Mouse (Mus musculus) layer of hippocampus, postnatal 14 days (tissue): ENCODE results near the gene Rph3a. TPM values are rescaled to one million over a fixed set of nuclear protein-coding genes. Genes with fewer than 3 reads are reported as not detected.
"Not testable (repeated sequence)": the region's sequence is repeated elsewhere in the genome, so short reads cannot be mapped to it uniquely, and the experiment has no call there.

Source experiments
- DNase-seq, 2 experiments: peaks; one replicate each; pipeline ENCODE4 v3.0.0; 2021 to 2022; ENCODE audit warnings: low spot score in 2 of 2, mixed read lengths in 1 of 2
- total RNA-seq, 2 experiments: library from RNA; stranded (reverse); gene quantifications; 2 replicates each; pipeline ENCODE4 v1.2.3; 2021

Rph3a gene
- total RNA-seq, 2 experiments from 2014 or later: 178 TPM

GRCm38 (mm10) chr5:120919156-120919935 lies 90.5 kb downstream of the Rph3a start:
- DNase-seq: not testable (repeated sequence)

GRCm38 (mm10) chr5:120914204-120914603 lies 95.7 kb downstream of the Rph3a start, which contains the start of gene Oas1d:
Gene Oas1d (plus strand): TSS chr5:120914536.
- DNase-seq: not testable (repeated sequence)

- DNase-seq: no peak
These were observed 101.5 kb downstream of the Rph3a start for GRCm38 (mm10) chr5:120908196-120908920.

GRCm38 (mm10) chr5:120906791-120907733 lies 102.8 kb downstream of the Rph3a start, which contains the start of gene Oas1a:
Gene Oas1a (minus strand): TSS chr5:120907521.
- DNase-seq: not testable (repeated sequence)

- no peak for DNase-seq
These were observed 107.8 kb downstream of the Rph3a start for GRCm38 (mm10) chr5:120902056-120902455.

GRCm38 (mm10) chr5:120900666-120901065 lies 109.2 kb downstream of the Rph3a start:
- DNase-seq: no peak

- no peak for DNase-seq
These were observed 111.2 kb downstream of the Rph3a start for GRCm38 (mm10) chr5:120898726-120899125.

- DNase-seq: no peak
These were observed 111.6 kb downstream of the Rph3a start for GRCm38 (mm10) chr5:120898307-120898706.

- DNase-seq: no peak
These were observed 114.5 kb downstream of the Rph3a start for GRCm38 (mm10) chr5:120895231-120895900.

- not testable (repeated sequence) for DNase-seq
These were observed 115.2 kb downstream of the Rph3a start for GRCm38 (mm10) chr5:120894692-120895091.

GRCm38 (mm10) chr5:120893866-120894265 lies 116.0 kb downstream of the Rph3a start:
- not testable (repeated sequence) for DNase-seq

- DNase-seq: no peak
These were observed 117.6 kb downstream of the Rph3a start for GRCm38 (mm10) chr5:120892243-120892660.

- DNase-seq: not testable (repeated sequence)
These were observed 118.2 kb downstream of the Rph3a start for GRCm38 (mm10) chr5:120891566-120892242.

GRCm38 (mm10) chr5:120890991-120891390 lies 118.9 kb downstream of the Rph3a start:
- no peak for DNase-seq

Other genes starting within 250 kb of the Rph3a start
- gene Oas3, start 232.4 kb downstream of the Rph3a start, total RNA-seq: not detected
- not detected for gene Oas1e, start 214.6 kb downstream of the Rph3a start, total RNA-seq
- under 1 TPM; 0.41 to 0.69 TPM for gene Oas1c, start 197.6 kb downstream of the Rph3a start, total RNA-seq
- not detected for gene Oas1f, start 162.7 kb downstream of the Rph3a start, total RNA-seq
- not detected for gene Oas1h, start 148.7 kb downstream of the Rph3a start, total RNA-seq
- not detected for gene Oas1g, start 122.5 kb downstream of the Rph3a start, total RNA-seq
- gene Oas1a, start 102.6 kb downstream of the Rph3a start, total RNA-seq: under 1 TPM in 1 of 2 experiments, not detected in 1; 0.19 TPM
- gene Oas1d, start 95.6 kb downstream of the Rph3a start, total RNA-seq: not detected
- 10 to 100 TPM; 87.7 to 90.7 TPM for gene Ptpn11, start 181.3 kb upstream of the Rph3a start, total RNA-seq
- gene Rpl6, start 194.4 kb upstream of the Rph3a start, total RNA-seq: 100 to 1,000 TPM; 457 to 460 TPM
- 100 to 1,000 TPM; 180 to 193 TPM for gene Hectd4, start 210.1 kb upstream of the Rph3a start, total RNA-seq